Mouse (Mus musculus) heart, postnatal 0 days (tissue): ENCODE measurements around the gene Siah2.

Source experiments
- CTCF ChIP-seq: IDR thresholded peaks from 2 replicates; pipeline ENCODE4 v1.5.1; 2016; ENCODE audit warnings: antibody characterized with exemption, control low read depth, low read depth
- EP300 ChIP-seq: IDR thresholded peaks from 2 replicates; pipeline ENCODE4 v1.6.1; 2016; ENCODE audit warnings: antibody characterized with exemption, low read depth

DNA sequence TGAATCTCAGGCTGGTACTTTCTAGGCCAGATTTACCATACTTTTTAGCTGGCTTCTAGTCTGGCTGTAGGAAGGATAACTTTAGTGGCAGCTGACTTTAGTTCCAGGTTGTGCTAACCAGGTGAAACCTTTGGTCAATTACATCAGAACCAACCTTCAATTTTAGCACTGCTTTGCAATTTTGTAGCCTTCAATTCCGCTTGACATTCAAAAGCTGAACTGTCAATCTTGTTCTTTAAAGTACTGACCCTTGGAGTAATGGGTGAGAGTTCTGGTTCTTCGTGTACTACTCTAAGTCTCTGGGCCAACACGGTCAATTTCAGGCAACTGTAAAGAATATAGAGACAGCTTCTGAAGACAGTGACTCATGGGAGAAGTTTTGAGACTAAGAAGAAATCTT, 6.8 kb downstream of the Siah2 start:
- TF ChIP-seq CTCF = no peak
- no peak for TF ChIP-seq EP300
